Mouse (Mus musculus): Measurements from ENCODE around the gene Obscn. TPM values are rescaled to one million over a fixed set of nuclear protein-coding genes. Genes with fewer than 3 reads are reported as not detected.

Obscn gene
- polyA plus RNA-seq, 1 experiment from 2014 or later = 0.42 TPM

DNA sequence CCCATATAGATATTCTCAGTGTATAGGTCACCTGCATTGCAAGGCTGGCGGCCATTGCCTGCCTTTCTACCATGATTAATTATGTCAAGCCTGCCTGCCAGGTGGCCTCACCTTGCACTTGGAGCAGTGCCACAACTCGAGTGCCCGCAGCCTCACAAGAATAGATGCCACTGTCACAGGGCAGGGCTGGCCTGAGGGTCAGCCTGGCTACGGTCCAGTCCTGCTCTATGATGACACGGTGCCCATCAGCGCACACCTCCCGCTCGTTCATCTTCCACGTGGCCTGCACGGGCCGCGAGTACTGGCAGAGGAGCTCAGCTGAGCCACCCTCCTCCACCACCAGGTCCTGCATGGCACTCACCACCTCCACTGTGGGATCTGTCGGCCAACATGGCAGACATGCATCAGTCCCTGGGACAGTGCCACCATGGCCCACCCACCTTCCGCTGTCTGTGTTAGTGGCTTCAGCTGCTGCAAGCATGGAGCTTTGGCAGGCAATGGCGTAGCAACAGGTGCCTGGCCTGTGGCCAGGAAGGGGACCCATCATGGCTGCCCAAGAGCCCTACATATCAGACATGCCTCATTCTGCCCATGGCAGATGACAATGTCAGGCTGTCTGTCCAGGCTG, 91.4 kb downstream of the Obscn start:
- no peaks in the 10 kb centered on the region for H3K9me3 ChIP-seq
- no peak for ATAC-seq (ENCODE audit: insufficient number of reproducible peaks, insufficient read depth, low FRiP score, low TSS enrichment, low read depth)
- H3K27me3 ChIP-seq = no peaks in the 10 kb centered on the region
- H3K36me3 ChIP-seq = no peaks in the 10 kb centered on the region
- H3K9ac ChIP-seq = no peak overlapping the region
- H3K4me2 ChIP-seq = no peak overlapping the region
- WGBS = 90% methylated on average over 15 of the region's 15 CpGs
- H3K4me3 ChIP-seq = no peak overlapping the region
- no peaks in the 10 kb centered on the region for H3K4me1 ChIP-seq
- no peak overlapping the region for H3K27ac ChIP-seq

DNA sequence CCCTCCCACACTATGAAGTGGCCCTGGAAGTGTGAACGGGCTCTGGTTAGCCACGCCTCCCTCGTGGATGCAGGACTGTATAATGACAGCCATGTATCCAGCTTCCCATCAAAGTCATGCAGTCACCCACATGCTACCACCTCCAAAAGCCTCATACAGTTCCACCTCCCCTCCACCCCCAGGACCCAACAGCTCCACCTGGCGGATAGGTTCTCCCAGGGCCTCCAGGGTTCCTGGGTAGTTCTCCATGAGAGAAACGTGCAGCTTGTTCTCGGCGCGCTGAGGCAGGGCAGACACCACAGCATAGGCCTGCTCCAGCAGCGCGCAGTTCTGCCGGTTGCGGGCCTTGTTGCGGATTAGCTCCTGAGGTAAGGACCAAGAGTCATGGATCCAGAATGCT, 107.2 kb downstream of the Obscn start:
- no peak for ATAC-seq (ENCODE audit: insufficient number of reproducible peaks, insufficient read depth, low FRiP score, low TSS enrichment, low read depth)
- Histone ChIP-seq H3K4me2 (no peak overlapping the region), H3K4me1 (peaks cover 3% of the 10 kb centered on the region; the same call in 1 of the 2 replicates), H3K9me3 (no peaks in the 10 kb centered on the region), H3K9ac (no peak overlapping the region), H3K27me3 (no peaks in the 10 kb centered on the region), H3K4me3 (no peak overlapping the region), H3K36me3 (no peaks in the 10 kb centered on the region), H3K27ac (no peak overlapping the region)
- 90% methylated on average over 13 of the region's 13 CpGs for WGBS

DNA sequence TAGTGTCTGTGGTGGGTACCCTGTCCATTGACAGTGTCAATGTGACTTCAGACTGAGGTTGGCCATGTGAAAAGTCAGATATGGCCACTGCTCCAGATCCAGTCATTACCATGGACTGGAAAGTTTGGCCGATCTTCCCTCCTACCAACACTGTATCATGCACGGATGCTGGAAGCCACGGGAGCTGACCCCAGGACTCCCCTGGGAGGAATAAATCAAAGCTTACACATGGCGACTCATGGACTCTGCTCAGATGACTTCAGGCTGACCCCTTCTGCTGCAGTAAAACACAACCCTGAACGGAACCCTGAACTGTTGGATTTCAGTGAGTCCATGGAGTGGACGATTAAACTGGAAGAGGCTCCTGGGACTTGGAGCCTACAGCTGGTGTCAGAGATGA, 109.8 kb downstream of the Obscn start:
- Histone ChIP-seq H3K36me3 (no peaks in the 10 kb centered on the region), H3K4me3 (no peak overlapping the region), H3K27me3 (no peaks in the 10 kb centered on the region), H3K9me3 (no peaks in the 10 kb centered on the region), H3K4me1 (peaks cover 3% of the 10 kb centered on the region; the same call in 1 of the 2 replicates), H3K9ac (no peak overlapping the region), H3K4me2 (no peak overlapping the region), H3K27ac (no peak overlapping the region)
- 76% methylated on average over 6 of the region's 6 CpGs for WGBS
- ATAC-seq (ENCODE audit: insufficient number of reproducible peaks, insufficient read depth, low FRiP score, low TSS enrichment, low read depth) = no peak

DNA sequence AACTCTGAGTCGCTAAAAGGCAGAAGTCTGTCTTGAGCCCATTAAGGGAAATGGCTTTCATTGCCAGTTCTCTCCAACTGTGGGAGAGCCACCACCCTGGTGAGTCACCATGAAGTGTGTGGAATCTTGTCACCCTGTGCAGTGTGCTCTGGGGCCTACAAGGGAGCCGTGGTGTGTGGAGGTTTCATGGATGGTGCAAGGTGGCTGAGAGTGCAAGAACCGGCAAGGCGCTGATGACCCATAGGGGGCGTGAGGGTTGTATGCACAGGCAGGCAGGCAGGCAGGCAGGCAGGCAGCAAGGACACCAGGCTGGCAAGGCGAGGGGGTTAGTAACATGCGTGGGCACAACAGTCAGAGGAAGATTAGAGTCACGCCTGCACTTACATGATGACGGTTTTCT, 121.2 kb downstream of the Obscn start:
- Histone ChIP-seq H3K27ac (no peak overlapping the region), H3K27me3 (no peaks in the 10 kb centered on the region; the same call in 1 of the 2 replicates), H3K4me1 (no peaks in the 10 kb centered on the region), H3K9me3 (no peaks in the 10 kb centered on the region), H3K36me3 (no peaks in the 10 kb centered on the region), H3K4me2 (no peak overlapping the region), H3K9ac (no peak overlapping the region), H3K4me3 (no peak overlapping the region)
- WGBS = 32% methylated on average over 9 of the region's 9 CpGs
- no peak for ATAC-seq (ENCODE audit: insufficient number of reproducible peaks, insufficient read depth, low FRiP score, low TSS enrichment, low read depth)

DNA sequence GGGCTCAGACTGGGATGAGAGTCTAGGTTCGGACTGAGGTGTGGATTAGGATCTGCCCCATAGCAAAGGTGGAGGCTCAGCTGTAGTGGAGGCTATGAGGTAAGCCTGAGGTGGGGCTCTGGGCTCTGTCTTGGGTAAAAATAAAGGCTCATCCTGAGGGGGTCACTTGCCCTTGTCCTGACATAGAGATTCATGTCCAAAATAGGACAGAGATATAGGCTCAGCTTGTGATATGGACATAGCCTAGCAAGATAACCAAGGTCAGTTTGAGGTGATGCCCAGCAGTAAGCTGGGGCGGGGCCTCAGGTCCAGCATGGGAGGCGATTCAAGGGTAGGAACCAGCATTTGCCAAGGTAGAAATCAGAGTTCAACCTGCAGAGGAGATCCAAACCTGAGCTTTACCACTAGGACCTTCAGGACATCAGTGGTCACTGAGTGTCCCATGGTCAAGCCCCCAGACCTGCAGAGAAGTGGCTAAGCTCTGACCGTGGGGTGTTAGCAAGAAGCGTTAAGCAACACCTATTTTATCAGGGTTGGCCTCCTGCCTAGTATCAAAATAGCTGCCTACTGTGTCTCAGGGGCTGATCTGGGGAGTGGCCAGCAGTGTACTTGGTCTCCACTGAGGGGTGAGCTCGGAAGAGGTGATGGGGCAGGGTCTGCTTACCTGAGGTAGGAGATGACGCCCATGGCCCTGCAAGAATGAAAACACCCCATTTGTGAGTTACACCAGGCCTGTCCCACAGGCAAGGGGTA, 133.7 kb downstream of the Obscn start:
- no peak for ATAC-seq (ENCODE audit: insufficient number of reproducible peaks, insufficient read depth, low FRiP score, low TSS enrichment, low read depth)
- no peak overlapping the region for H3K4me2 ChIP-seq
- H3K36me3 ChIP-seq = no peaks in the 10 kb centered on the region
- no peak overlapping the region for H3K27ac ChIP-seq
- H3K27me3 ChIP-seq = peaks cover 2% of the 10 kb centered on the region; the same call in 1 of the 2 replicates
- H3K9ac ChIP-seq = no peak overlapping the region
- no peaks in the 10 kb centered on the region for H3K4me1 ChIP-seq
- WGBS = 84% methylated on average over 7 of the region's 7 CpGs
- H3K4me3 ChIP-seq = no peak overlapping the region
- no peaks in the 10 kb centered on the region for H3K9me3 ChIP-seq

DNA sequence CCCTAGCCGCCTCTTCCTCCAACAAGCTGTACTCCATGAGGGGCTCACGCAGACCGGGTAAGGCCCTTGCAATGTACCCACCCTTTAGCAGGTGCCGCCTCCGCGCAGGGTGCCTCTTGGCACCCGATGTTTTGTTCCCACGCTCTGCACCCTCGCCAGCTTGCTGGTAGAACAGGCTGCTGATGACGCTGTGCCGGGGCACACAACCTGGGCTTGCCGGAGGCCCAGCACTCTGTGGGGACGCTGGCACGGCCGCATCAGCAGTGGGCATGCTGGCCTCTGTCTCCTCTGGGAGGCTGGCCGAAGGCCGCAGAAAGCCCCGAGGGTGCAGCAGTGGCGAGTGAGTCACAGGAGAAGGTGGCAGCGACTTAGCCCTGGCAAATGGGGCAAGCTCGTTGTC, 135.6 kb downstream of the Obscn start:
- no peak overlapping the region for H3K4me3 ChIP-seq
- no peak overlapping the region for H3K9ac ChIP-seq
- no peak overlapping the region for H3K27ac ChIP-seq
- no peaks in the 10 kb centered on the region for H3K36me3 ChIP-seq
- no peaks in the 10 kb centered on the region for H3K9me3 ChIP-seq
- H3K4me2 ChIP-seq = no peak overlapping the region
- H3K4me1 ChIP-seq = no peaks in the 10 kb centered on the region
- H3K27me3 ChIP-seq = peaks cover 18% of the 10 kb centered on the region
- ATAC-seq (ENCODE audit: insufficient number of reproducible peaks, insufficient read depth, low FRiP score, low TSS enrichment, low read depth) = no peak
- WGBS = 90% methylated on average over 21 of the region's 21 CpGs

DNA sequence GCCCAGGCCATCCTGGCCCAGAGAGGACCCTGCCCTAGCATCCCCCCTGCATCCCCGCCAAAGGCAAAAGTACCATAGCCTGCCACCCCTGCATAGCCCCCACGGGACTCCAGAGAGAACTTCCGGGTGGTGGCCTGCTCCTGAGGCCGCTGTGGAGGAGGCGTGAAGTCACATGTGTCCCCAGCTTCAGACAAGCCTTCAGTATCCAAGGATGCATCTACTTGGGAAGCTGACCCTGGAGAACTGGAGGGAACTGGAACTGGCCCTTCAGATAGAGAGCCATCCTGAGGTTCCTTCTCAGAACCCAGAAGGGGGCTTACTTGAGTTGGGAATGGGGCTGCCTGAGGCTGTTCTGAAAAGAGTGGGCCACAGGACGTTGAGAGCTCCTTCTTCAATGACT, 136.4 kb downstream of the Obscn start:
- WGBS = 80% methylated on average over 6 of the region's 6 CpGs

DNA sequence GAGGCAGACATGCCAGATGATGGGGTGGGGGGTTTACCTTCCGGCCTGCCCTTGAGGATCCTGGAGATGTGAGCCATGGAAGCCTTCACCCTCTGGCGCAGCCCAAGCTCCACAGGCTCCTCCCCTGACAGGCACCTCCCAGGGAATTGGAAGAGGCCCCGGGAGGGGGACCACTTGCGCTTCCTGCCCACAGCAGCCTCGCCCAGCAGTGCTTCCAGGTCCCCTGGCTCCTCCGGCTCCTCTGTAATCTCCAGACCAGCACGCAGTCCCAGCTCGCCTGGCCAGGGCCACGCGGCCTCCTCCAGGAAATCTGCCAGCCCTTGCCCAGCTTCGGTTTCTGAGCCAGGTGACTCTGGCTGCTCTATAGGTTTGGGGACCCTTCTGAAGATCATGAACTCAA, 137.0 kb downstream of the Obscn start:
- H3K9me3 ChIP-seq = no peaks in the 10 kb centered on the region
- H3K27ac ChIP-seq = no peak overlapping the region
- 60% methylated on average over 11 of the region's 11 CpGs for WGBS
- ATAC-seq (ENCODE audit: insufficient number of reproducible peaks, insufficient read depth, low FRiP score, low TSS enrichment, low read depth) = no peak
- H3K4me2 ChIP-seq = no peak overlapping the region
- H3K36me3 ChIP-seq = no peaks in the 10 kb centered on the region
- H3K4me3 ChIP-seq = no peak overlapping the region
- peaks cover 33% of the 10 kb centered on the region for H3K27me3 ChIP-seq
- peaks cover 5% of the 10 kb centered on the region for H3K4me1 ChIP-seq
- no peak overlapping the region for H3K9ac ChIP-seq

More for the DNA sequence above, 136.4 kb downstream of the Obscn start:
- H3K4me2 ChIP-seq = no peak overlapping the region
- H3K27ac ChIP-seq = no peak overlapping the region
- H3K9ac ChIP-seq = no peak overlapping the region
- no peaks in the 10 kb centered on the region for H3K9me3 ChIP-seq
- H3K36me3 ChIP-seq = no peaks in the 10 kb centered on the region
- no peak overlapping the region for H3K4me3 ChIP-seq
- H3K27me3 ChIP-seq = peaks cover 26% of the 10 kb centered on the region
- no peaks in the 10 kb centered on the region for H3K4me1 ChIP-seq
- no peak for ATAC-seq (ENCODE audit: insufficient number of reproducible peaks, insufficient read depth, low FRiP score, low TSS enrichment, low read depth)

DNA sequence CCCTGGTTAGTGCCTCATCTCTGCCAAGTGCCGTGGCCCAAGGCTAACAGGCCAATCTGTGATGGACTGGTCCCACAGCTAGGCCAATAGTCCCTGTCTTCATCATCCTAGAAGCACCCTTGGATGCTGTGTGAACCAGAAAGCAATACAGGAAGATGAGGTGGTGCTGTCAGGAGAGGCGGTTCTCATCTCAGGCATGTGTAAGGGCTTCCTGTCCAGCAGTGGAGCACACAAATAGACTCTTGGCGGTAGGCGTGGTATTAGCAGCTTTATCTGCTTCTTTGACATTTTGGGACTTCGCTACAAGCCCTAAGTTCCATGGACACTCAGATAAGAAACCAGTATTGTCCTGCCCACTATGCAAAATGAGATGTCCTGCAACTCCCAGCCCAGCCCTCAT, 138.7 kb downstream of the Obscn start:
- peaks cover 7% of the 10 kb centered on the region for H3K4me1 ChIP-seq
- ATAC-seq (ENCODE audit: insufficient number of reproducible peaks, insufficient read depth, low FRiP score, low TSS enrichment, low read depth) = no peak
- WGBS = 79% methylated on average over 5 of the region's 5 CpGs
- no peak overlapping the region for H3K9ac ChIP-seq
- no peak overlapping the region for H3K4me3 ChIP-seq
- H3K27me3 ChIP-seq = peaks cover 46% of the 10 kb centered on the region
- no peaks in the 10 kb centered on the region for H3K36me3 ChIP-seq
- H3K9me3 ChIP-seq = no peaks in the 10 kb centered on the region
- H3K27ac ChIP-seq = no peak overlapping the region
- H3K4me2 ChIP-seq = no peak overlapping the region

DNA sequence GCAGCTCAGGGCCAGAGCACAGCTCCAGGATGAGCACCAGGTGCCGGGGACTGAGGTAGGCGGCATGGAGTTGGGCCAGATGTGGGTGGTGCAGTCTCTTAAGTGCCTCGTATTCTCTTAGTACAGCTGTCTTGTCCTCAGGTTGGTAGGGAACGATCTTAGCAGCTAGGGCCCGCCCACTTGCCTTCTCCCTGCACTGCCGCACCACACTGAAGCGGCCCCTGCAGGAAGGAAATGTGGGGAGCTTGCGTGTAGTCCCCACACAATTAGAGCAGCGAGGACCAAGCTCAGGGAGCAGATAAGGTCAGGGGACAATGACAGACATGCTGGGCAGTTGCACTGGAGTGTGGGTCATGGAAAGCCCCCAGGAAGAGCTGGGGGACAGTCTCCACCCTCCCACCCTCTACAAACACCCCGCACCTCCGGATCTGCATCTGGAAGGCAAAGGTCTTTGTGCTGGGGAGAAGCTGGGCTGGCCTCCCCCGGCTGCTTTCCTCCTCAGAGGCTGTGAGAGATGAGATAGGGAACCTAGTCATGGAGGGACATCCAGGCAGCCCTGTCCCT, 140.3 kb downstream of the Obscn start:
- H3K4me3 ChIP-seq = no peak overlapping the region
- peaks cover 3% of the 10 kb centered on the region; the same call in 1 of the 2 replicates for H3K36me3 ChIP-seq
- no peaks in the 10 kb centered on the region for H3K9me3 ChIP-seq
- no peak overlapping the region for H3K4me2 ChIP-seq
- H3K27me3 ChIP-seq = peaks cover 46% of the 10 kb centered on the region
- ATAC-seq (ENCODE audit: insufficient number of reproducible peaks, insufficient read depth, low FRiP score, low TSS enrichment, low read depth) = no peak
- H3K27ac ChIP-seq = no peak overlapping the region
- H3K9ac ChIP-seq = no peak overlapping the region
- 48% methylated on average over 12 of the region's 12 CpGs for WGBS
- H3K4me1 ChIP-seq = peaks cover 7% of the 10 kb centered on the region

DNA sequence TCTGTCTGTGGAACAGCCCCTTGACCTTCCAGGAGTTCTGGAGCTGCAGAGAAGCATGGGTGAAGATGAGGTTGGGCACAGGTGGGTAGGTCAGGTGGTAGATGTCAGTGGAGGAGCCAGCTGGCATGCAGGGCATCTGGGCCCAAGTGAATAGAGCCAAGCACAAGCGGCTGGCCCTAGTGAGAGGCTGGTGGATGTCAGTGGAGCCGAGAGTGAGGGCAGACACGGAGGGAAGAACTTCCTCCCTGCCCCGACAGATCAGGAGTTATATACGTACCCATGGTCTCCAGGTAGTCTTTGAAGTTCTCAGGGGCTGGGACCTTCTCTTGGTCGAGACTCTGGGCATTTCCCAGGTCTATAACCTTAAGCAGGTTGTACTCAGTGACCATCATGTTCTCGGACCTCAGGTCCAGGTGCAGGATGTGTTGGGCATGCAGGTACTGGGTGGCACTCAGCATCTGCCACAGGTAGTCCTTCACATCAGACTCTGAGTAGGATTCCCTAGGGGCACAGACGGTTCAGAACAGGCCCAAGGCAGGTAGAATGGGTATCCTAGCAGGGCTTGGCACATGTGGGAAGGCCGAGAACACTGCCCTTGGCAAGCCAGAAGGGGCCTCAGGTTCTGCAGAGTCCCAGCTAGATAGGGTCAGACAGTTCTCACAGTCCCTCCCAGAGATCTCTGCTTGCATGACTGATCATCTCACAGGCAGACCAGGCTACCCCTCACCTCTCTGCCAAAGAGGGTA, 141.0 kb downstream of the Obscn start:
- Histone ChIP-seq H3K4me3 (no peak overlapping the region), H3K27me3 (peaks cover 46% of the 10 kb centered on the region), H3K27ac (no peak overlapping the region), H3K4me2 (peak overlapping the region; percentile 74), H3K4me1 (peaks cover 7% of the 10 kb centered on the region), H3K9me3 (no peaks in the 10 kb centered on the region), H3K36me3 (peaks cover 9% of the 10 kb centered on the region), H3K9ac (no peak overlapping the region)
- WGBS = 77% methylated on average over 9 of the region's 9 CpGs
- no peak for ATAC-seq (ENCODE audit: insufficient number of reproducible peaks, insufficient read depth, low FRiP score, low TSS enrichment, low read depth)
